Mouse (Mus musculus): ENCODE measurements around the gene Gm12695. TPM values are rescaled to one million over a fixed set of nuclear protein-coding genes. Genes with fewer than 3 reads are reported as not detected.

The Gm12695 gene
- total and polyA plus RNA-seq, 2 experiments from 2014 or later: not detected

GRCm38 (mm10) chr4:96740472-96740871 lies 44.5 kb downstream of the Gm12695 start:
- Histone ChIP-seq H3K4me2 (ENCODE audit: low read depth, low read length, poor library complexity, severe bottlenecking) (no peak overlapping the region), H3K4me1 (ENCODE audit: insufficient read depth, low read length) (no peaks in the 10 kb centered on the region), H3K27me3 (ENCODE audit: insufficient read depth, low read length) (no peaks in the 10 kb centered on the region), H3K9ac (replicated peaks; ENCODE audit: low read length, poor library complexity, severe bottlenecking) (no peak overlapping the region), H3K4me3 (ENCODE audit: low read depth, low read length) (no peak overlapping the region), H3K36me3 (ENCODE audit: insufficient read depth, low read length) (no peaks in the 10 kb centered on the region), H3K9me3 (ENCODE audit: low read length) (no peaks in the 10 kb centered on the region), H3K27ac (ENCODE audit: low read depth, low read length) (no peak overlapping the region)
- WGBS: 93% methylated on average over 3 of the region's 3 CpGs
- no peak for ATAC-seq (ENCODE audit: low FRiP score)
- TF ChIP-seq CTCF (IDR thresholded peaks at IDR 0.05): no peak
- DNase-seq (ENCODE audit: low spot score): no peak

- Histone ChIP-seq H3K36me3 (ENCODE audit: insufficient read depth, low read length) (no peaks in the 10 kb centered on the region), H3K27me3 (ENCODE audit: insufficient read depth, low read length) (no peaks in the 10 kb centered on the region), H3K4me3 (ENCODE audit: low read depth, low read length) (no peak overlapping the region), H3K27ac (ENCODE audit: low read depth, low read length) (no peak overlapping the region), H3K9ac (replicated peaks; ENCODE audit: low read length, poor library complexity, severe bottlenecking) (no peak overlapping the region), H3K9me3 (ENCODE audit: low read length) (no peaks in the 10 kb centered on the region), H3K4me1 (ENCODE audit: insufficient read depth, low read length) (no peaks in the 10 kb centered on the region), H3K4me2 (ENCODE audit: low read depth, low read length, poor library complexity, severe bottlenecking) (no peak overlapping the region)
- ATAC-seq (ENCODE audit: low FRiP score) (no peak), DNase-seq (ENCODE audit: low spot score) (no peak)
- 60% methylated on average over 4 of the region's 4 CpGs for WGBS
- TF ChIP-seq CTCF (IDR thresholded peaks at IDR 0.05): no peak
These were observed 55.7 kb downstream of the Gm12695 start for GRCm38 (mm10) chr4:96729256-96729655.

DNA sequence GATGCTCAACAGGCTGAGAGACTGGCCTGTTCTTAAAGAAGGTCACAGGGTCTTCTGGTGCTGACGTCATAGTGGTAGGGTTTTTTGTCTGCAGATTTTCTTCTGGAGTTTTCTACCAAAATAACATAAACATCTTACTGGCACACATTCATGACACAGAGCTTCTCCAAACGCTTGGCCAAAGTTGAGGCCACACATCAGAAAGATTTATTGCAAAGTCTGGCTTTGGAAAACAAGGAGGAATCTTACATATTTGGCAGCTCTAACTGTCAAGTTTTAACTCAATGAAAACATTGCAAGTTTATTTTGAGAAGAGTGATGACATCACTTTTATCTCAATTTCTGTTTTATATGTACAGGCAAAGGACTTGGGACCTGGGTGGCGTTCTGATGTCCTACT lies 56.8 kb downstream of the Gm12695 start:
- Histone ChIP-seq H3K27ac (ENCODE audit: low read depth, low read length) (no peak overlapping the region), H3K4me1 (ENCODE audit: insufficient read depth, low read length) (no peaks in the 10 kb centered on the region), H3K36me3 (ENCODE audit: insufficient read depth, low read length) (no peaks in the 10 kb centered on the region), H3K9me3 (ENCODE audit: low read length) (no peaks in the 10 kb centered on the region), H3K9ac (replicated peaks; ENCODE audit: low read length, poor library complexity, severe bottlenecking) (no peak overlapping the region), H3K27me3 (ENCODE audit: insufficient read depth, low read length) (no peaks in the 10 kb centered on the region), H3K4me2 (ENCODE audit: low read depth, low read length, poor library complexity, severe bottlenecking) (no peak overlapping the region), H3K4me3 (ENCODE audit: low read depth, low read length) (no peak overlapping the region)
- DNase-seq (ENCODE audit: low spot score): no peak
- 81% methylated on average over 3 of the region's 3 CpGs for WGBS
- ATAC-seq (ENCODE audit: low FRiP score): no peak
- no peak for TF ChIP-seq CTCF (IDR thresholded peaks at IDR 0.05)

- ATAC-seq (ENCODE audit: low FRiP score) (no peak), DNase-seq (ENCODE audit: low spot score) (peak; percentile 34)
These were observed 59.5 kb downstream of the Gm12695 start for GRCm38 (mm10) chr4:96725415-96726055.

DNA sequence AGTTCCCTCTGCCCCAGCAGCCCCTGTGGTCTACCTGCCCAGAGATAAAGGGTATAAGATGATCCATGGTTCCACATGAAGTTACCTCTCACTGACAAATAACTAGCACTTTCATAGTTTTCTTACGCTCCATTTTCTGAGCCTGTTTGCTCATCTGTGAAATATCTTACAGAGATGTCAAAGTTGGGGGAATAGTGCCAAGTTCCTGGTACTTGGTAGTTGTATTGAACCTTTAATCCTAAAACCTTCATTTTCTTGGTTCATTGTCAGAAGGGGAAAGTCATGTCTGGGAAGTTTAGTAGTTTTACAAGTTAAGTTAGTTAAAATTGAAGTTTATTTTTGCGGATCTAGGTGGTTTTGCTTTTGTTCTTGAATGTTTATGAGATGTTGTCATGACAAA lies 62.7 kb downstream of the Gm12695 start:
- Histone ChIP-seq H3K27me3 (ENCODE audit: insufficient read depth, low read length) (no peaks in the 10 kb centered on the region), H3K9me3 (ENCODE audit: low read length) (no peaks in the 10 kb centered on the region), H3K4me1 (ENCODE audit: insufficient read depth, low read length) (no peaks in the 10 kb centered on the region), H3K27ac (ENCODE audit: low read depth, low read length) (no peak overlapping the region), H3K4me3 (ENCODE audit: low read depth, low read length) (no peak overlapping the region), H3K4me2 (ENCODE audit: low read depth, low read length, poor library complexity, severe bottlenecking) (no peak overlapping the region), H3K36me3 (ENCODE audit: insufficient read depth, low read length) (no peaks in the 10 kb centered on the region), H3K9ac (replicated peaks; ENCODE audit: low read length, poor library complexity, severe bottlenecking) (no peak overlapping the region)
- ATAC-seq (ENCODE audit: low FRiP score) (no peak), DNase-seq (ENCODE audit: low spot score) (no peak)
- TF ChIP-seq CTCF (IDR thresholded peaks at IDR 0.05): no peak
- 88% methylated on average over 2 of the region's 2 CpGs for WGBS

More at GRCm38 (mm10) chr4:96725415-96726055, 59.5 kb downstream of the Gm12695 start:
- H3K4me1 ChIP-seq (ENCODE audit: insufficient read depth, low read length): no peaks in the 10 kb centered on the region
- no peaks in the 10 kb centered on the region for H3K9me3 ChIP-seq (ENCODE audit: low read length)
- no peak for TF ChIP-seq CTCF (IDR thresholded peaks at IDR 0.05)
- H3K36me3 ChIP-seq (ENCODE audit: insufficient read depth, low read length): no peaks in the 10 kb centered on the region
- H3K4me2 ChIP-seq (ENCODE audit: low read depth, low read length, poor library complexity, severe bottlenecking): no peak overlapping the region
- no peak overlapping the region for H3K27ac ChIP-seq (ENCODE audit: low read depth, low read length)
- WGBS: 61% methylated on average over 5 of the region's 5 CpGs
- no peak overlapping the region for H3K4me3 ChIP-seq (ENCODE audit: low read depth, low read length)
- H3K27me3 ChIP-seq (ENCODE audit: insufficient read depth, low read length): no peaks in the 10 kb centered on the region
- H3K9ac ChIP-seq (replicated peaks; ENCODE audit: low read length, poor library complexity, severe bottlenecking): no peak overlapping the region

DNA sequence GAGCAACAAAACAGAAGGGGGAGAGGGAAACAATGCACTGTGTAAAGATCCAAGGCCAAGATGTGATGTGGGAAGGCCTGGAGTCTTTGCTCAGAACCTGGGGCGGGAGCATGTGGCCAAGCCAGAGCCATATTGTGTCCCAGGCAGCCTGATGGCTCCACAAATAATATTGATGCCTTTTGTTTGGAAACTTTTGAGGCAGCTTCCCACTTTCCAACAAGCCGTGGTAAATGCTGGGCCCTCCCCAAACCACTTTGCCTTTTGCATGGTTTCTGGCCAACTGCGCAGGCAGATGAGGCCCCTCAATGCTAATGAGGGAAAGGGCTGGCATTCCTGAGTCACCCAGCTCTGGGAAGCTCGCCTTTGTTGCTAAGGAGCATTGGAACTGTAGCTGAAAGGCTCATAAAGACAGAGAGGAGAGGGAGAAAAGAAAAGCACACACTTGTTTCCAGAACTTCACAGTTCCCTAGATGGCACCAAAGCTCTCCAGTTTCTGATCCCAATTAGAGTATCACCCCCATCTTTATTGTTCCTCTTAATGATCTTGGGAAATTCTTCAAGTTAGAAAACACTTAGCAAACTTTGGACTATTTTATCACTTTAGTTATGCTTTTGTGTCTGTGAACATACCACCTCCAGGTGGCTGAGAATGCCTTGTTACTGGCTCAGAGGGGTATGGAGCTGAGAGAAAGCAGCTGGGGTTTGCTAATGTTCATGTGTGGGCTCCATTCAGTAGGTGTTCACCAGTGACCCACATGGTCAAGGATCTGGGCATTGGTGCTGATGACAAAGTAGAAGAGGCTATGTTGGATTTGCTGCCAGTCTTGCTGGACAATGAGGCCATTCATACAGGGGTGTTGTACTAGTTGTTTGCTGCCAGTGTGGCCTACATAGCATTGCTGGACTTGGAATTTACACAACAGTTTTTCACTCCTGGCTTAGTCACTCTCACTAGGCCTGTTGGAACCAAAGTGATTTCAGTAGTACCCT lies 65.7 kb downstream of the Gm12695 start:
- WGBS: 18% methylated on average over 4 of the region's 4 CpGs
- H3K4me3 ChIP-seq (ENCODE audit: low read depth, low read length): no peak overlapping the region
- ATAC-seq (ENCODE audit: low FRiP score) (peak; percentile 86), DNase-seq (ENCODE audit: low spot score) (peak; percentile 89)
- H3K4me1 ChIP-seq (ENCODE audit: insufficient read depth, low read length): no peaks in the 10 kb centered on the region
- no peaks in the 10 kb centered on the region for H3K27me3 ChIP-seq (ENCODE audit: insufficient read depth, low read length)
- no peak overlapping the region for H3K4me2 ChIP-seq (ENCODE audit: low read depth, low read length, poor library complexity, severe bottlenecking)
- H3K27ac ChIP-seq (ENCODE audit: low read depth, low read length): peak overlapping the region; percentile 38
- H3K36me3 ChIP-seq (ENCODE audit: insufficient read depth, low read length): no peaks in the 10 kb centered on the region
- peak; percentile 43; the same call in 1 of the 2 replicates for TF ChIP-seq CTCF (IDR thresholded peaks at IDR 0.05)
- no peak overlapping the region for H3K9ac ChIP-seq (replicated peaks; ENCODE audit: low read length, poor library complexity, severe bottlenecking)
- H3K9me3 ChIP-seq (ENCODE audit: low read length): no peaks in the 10 kb centered on the region

All from midbrain, postnatal 0 days (tissue).